Mouse (Mus musculus): ENCODE measurements at regions not wholly inside any gene's neighbourhood (a gene's known extent, or its start where the extent isn't known, plus 50 kb on each side); places are given as distances from the start of the nearest gene placed in this dataset.

- no peak for DNase-seq
- intact Hi-C loops (cut with DNase I): no loop called here
These were observed 366.1 kb downstream of the Cbln4 start for GRCm38 (mm10) chr2:171677128-171677527.

GRCm38 (mm10) chr2:171676083-171676482 is 367.2 kb downstream of the Cbln4 start:
- no peak for DNase-seq
- intact Hi-C loops (cut with DNase I): no loop called here

GRCm38 (mm10) chr2:171675411-171675810 is 367.9 kb downstream of the Cbln4 start:
- intact Hi-C loops (cut with DNase I): no loop called here
- DNase-seq: no peak

DNA sequence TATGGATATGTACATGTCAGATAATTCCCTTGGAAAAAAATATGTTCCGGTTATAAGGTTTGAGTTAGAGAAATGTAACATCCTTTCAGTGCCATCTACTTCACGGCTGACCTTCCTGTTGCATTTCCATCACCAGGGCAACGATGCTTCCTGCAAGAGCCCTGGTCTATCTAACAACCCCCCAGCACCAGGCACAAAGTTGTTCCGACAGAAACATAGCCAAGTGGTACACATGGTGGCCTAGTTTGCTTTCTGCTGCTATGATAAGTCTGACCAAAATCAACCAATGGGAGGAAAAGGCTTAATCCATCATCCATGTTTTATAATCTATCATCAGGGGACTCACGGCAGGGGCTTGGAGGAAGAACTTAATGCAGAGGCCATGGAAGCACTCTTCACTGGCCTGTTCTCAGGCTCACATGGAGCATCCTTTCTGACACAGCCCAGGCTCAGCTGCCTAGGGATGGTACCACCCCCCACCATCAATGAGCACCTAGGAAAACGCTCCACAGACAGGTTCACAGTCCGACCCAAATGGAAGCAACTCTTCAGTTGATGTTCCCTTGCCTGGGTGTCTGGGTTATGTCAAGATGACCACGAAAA is 372.2 kb downstream of the Cbln4 start:
- no peak for DNase-seq
- intact Hi-C loops (cut with DNase I): no loop called here

DNA sequence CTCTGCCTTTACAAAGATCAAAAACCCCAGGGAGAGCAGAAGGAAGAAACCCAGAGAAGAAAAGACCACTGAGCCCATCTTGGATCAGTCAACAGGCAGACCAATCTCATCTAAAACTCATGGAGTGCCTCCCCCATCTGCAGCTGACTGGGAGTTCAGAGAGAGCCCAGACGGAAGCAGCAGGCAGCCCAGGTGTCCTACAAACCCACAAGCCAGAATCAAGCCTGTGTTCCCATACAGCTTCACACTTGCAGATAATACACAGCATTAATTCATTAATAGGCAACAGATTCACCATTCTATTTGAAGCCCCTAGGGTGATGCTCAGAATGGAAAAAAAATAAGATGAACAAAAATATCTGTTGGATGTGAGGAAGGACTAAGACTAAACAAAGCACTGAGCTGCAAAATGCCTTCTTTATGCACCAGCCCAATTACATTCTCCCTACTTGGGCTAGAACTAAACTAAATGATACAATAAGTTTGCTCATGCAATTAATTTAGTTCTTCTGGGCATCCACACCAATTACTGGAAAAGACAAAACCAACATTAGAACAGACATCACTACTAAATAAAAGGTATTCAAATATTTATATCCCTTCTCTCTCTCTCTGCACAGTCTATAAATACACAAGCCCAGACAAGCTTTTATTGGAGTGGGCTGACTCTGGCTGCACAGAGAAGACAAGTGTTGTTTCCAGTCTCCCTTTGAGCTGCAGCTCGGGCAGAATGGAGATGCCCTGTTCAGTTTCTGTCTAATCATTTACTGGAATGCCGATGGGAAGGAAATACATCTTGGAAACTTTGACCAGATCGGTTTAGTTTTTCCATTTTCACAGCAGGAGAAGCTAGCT is 374.2 kb downstream of the Cbln4 start:
- intact Hi-C loops (cut with DNase I): no loop called here
- no peak for DNase-seq

- no peak for DNase-seq
- intact Hi-C loops (cut with DNase I): no loop called here
These were observed 380.7 kb downstream of the Cbln4 start for GRCm38 (mm10) chr2:171662571-171662970.

GRCm38 (mm10) chr2:171661896-171662511 is 381.3 kb downstream of the Cbln4 start:
- DNase-seq: no peak
- intact Hi-C loops (cut with DNase I): no loop called here

DNA sequence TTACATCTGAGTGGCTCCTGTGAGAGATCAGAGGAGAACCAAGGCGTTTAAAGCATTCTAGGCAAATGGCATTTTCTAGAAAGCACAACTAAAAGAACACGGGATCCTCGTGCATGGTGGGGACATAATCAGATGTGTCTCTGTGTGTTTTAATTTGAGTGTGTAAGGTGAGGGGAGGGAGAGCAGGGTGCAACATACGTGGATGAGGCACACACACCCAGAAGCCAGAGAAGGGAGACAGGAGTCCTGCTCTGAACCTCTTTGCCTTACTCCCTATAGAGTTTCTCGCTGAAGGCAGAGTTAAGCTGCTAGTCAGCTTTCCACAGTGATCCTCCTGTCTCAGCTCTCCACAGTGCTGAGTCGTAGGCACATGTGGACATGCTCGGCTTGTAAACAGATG is 386.1 kb downstream of the Cbln4 start:
- DNase-seq: no peak
- intact Hi-C loops (cut with DNase I): no loop called here

GRCm38 (mm10) chr2:171641730-171642129 is 401.5 kb downstream of the Cbln4 start:
- no peak for DNase-seq
- intact Hi-C loops (cut with DNase I): no loop called here

DNA sequence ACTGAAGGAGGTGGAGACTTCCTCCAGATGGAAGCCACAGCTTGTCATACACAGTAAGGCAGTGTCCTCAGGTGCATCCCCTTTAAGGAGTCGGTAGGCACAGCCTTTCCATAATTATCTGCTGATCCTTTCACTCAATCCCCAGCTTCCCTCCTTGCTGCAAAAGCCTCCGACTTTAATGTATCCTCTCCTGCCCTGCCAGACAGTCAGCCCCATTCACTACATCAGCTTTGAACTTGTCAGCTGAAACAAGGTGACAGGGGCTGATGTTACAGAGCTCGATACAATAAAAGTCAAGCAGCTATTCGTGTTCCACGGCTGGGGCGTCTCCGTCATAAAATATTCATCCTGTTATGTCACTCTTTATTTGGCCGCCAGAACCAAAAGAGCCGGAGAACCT is 402.8 kb downstream of the Cbln4 start:
- intact Hi-C loops (cut with DNase I): no loop called here

GRCm38 (mm10) chr2:171638931-171639330 is 404.3 kb downstream of the Cbln4 start:
- intact Hi-C loops (cut with DNase I): no loop called here
- DNase-seq: no peak

More for the DNA sequence above, 402.8 kb downstream of the Cbln4 start:
- DNase-seq: no peak

DNA sequence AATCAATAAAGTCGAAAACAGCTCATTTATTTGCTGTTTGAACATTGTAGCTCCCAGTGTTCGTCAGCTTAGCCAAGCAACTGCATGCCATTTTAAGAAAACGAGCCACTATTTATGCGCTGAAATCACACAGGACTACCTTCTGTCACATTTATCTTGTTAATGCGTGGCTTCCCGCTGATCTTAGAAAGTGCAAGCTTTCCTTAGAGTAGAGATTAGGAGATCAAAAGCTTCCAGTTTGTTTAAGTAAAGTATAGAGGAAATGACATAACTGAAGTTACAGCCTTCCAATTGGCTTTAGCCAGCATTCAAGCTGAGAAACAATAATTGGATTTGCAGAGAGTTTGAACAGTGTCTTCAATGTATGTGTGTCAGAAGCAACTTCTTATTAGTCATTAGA is 406.4 kb downstream of the Cbln4 start:
- intact Hi-C loops (cut with DNase I): no loop called here
- DNase-seq: no peak

- intact Hi-C loops (cut with DNase I): no loop called here
- DNase-seq: no peak
These were observed 409.7 kb downstream of the Cbln4 start for GRCm38 (mm10) chr2:171633355-171634097.

GRCm38 (mm10) chr2:171630101-171630715 is 413.1 kb downstream of the Cbln4 start:
- intact Hi-C loops (cut with DNase I): no loop called here
- no peak for DNase-seq

DNA sequence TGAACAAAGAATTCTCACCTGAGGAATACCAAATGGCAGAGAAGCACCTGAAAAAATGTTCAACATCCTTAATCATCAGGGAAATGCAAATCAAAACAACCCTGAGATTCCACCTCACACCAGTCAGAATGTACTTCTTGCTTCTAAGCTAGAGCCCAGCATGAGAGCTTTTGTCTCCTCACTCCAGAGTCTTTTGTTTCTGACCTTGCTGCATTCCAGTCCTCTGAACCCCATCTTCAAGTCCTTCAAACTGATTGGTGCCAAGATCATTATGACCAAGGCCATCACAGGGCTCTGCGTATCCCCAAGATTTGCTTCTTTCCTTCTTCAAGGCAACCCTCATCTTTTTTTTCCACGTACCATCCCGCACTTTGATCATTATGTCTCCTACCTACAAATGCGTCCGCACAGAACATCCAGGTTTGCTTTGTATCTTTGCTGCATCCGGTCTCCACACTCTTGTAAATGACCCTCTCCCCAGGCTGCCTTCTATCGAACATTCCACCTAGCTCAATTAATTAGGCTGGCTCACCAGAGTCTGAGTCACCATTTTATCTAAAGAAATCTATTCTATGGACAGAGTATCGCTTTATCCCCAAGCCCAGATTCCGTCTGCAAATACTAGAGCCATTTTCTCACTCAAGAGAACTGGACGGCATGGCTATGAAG is 414.9 kb downstream of the Cbln4 start:
- no peak for DNase-seq
- intact Hi-C loops (cut with DNase I): no loop called here

- no peak for DNase-seq
- intact Hi-C loops (cut with DNase I): no loop called here
These were observed 422.6 kb downstream of the Cbln4 start for GRCm38 (mm10) chr2:171620668-171621067.

- DNase-seq: no peak
- intact Hi-C loops (cut with DNase I): no loop called here
These were observed 423.0 kb downstream of the Cbln4 start for GRCm38 (mm10) chr2:171620253-171620652.

DNA sequence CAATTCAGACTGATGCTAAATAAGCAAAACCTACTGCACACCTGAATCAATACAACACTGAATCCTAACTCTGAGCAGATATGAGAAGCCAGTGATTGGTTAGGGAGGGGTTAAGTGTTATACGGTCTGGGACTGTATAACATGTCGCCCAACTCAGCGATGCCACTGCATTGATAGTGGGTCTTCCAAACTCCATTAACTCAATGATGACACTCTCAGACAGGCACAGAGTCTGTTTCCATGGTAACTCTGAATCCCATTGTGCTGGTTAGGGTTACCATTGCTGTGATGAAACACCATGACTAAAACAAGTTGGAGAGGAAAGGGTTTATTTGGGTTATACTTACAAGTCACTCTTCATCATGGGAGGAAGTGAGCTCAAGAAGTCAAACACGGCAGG is 424.5 kb downstream of the Cbln4 start:
- DNase-seq: no peak
- intact Hi-C loops (cut with DNase I): no loop called here

DNA sequence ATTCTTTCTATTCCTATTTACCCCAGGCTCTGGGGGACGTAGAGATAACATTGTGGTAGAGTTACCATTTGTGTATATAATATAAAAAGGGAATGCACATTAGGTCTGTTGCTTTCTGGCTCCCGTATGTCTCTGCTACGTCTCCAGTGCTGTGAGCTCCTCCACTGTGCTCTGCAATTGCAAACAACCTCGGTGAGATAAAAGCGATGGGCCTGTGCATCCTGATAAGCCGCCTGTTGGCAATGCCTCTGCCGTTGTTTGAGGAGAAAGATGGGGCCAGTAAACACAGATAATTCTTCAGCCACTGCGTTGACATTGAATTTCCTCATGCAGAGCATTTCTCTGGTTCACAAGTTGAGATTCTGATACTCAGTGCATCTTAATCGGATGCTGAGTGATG is 424.9 kb downstream of the Cbln4 start:
- no peak for DNase-seq
- intact Hi-C loops (cut with DNase I): no loop called here

DNA sequence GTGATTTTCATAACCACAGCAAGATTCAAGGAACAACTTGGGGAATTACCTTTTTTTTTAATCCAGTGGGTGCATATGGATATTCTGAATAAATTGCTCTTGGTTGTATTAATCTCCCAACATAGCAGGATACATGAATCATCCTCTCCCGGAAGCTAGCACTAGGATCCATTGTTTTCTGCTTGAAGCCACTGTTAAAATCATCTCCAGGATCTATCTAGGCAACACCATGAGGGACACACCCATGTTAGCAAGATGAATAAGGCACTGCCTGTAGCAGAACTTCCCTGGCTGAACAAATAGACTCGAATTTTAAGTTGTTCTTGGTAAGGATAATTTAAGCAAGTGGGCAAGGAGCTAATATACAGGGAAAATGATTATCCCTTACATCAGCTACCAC is 427.8 kb downstream of the Cbln4 start:
- intact Hi-C loops (cut with DNase I): no loop called here
- no peak for DNase-seq
